Mouse (Mus musculus) MEL (cell line): ENCODE data around the gene Slc4a1.

ENCODE experiments used
- BHLHE40 ChIP-seq: IDR thresholded peaks from 2 replicates; pipeline ENCODE4 v1.6.1; 2012; ENCODE audit warnings: low read depth, mild to moderate bottlenecking, inconsistent platforms, low read length, improper control_type of control experiment, borderline replicate concordance
- CHD1 ChIP-seq: IDR thresholded peaks from 2 replicates; pipeline ENCODE4 v1.6.1; 2012; ENCODE audit warnings: low read depth, mild to moderate bottlenecking, inconsistent platforms, low read length, improper control_type of control experiment
- CTCF ChIP-seq, 3 experiments: IDR thresholded peaks in 2 of 3; conservative IDR thresholded peaks in 1 of 3; 2 replicates each; pipeline ENCODE4 v1.5.1; 2011 to 2012; ENCODE audit warnings: low read length in 3 of 3, low read depth in 2 of 3, mild to moderate bottlenecking in 2 of 3, improper control_type of control experiment in 1 of 3, inconsistent platforms in 1 of 3, mixed read lengths in 1 of 3, moderate library complexity in 1 of 3; ENCODE audit not compliant: control insufficient read depth in 1 of 3, insufficient read depth in 1 of 3, poor library complexity in 1 of 3, severe bottlenecking in 1 of 3
- ELF1 ChIP-seq: IDR thresholded peaks from 2 replicates; pipeline ENCODE4 v1.6.1; 2014; ENCODE audit warnings: low read depth, mild to moderate bottlenecking, inconsistent platforms, low read length, improper control_type of control experiment, moderate library complexity
- GABPA ChIP-seq: IDR thresholded peaks from 2 replicates; pipeline ENCODE4 v1.6.1; 2012; ENCODE audit warnings: low read depth, mild to moderate bottlenecking, inconsistent platforms, low read length, improper control_type of control experiment, moderate library complexity
- HCFC1 ChIP-seq: IDR thresholded peaks from 2 replicates; pipeline ENCODE4 v1.6.1; 2012; ENCODE audit warnings: low read depth, mild to moderate bottlenecking, inconsistent platforms, low read length, improper control_type of control experiment, moderate library complexity
- MAZ ChIP-seq: IDR thresholded peaks from 2 replicates; pipeline ENCODE4 v1.6.1; 2012; ENCODE audit warnings: low read depth, mild to moderate bottlenecking, inconsistent platforms, low read length, improper control_type of control experiment
- POLR2A ChIP-seq, 2 experiments: IDR thresholded peaks; 2 replicates each; pipeline ENCODE4 v1.6.1; 2011 to 2012; ENCODE audit warnings: low read length in 2 of 2, mild to moderate bottlenecking in 2 of 2, control low read depth in 1 of 2, improper control_type of control experiment in 1 of 2, low read depth in 1 of 2, moderate library complexity in 1 of 2; ENCODE audit not compliant: control insufficient read depth in 1 of 2, insufficient read depth in 1 of 2, poor library complexity in 1 of 2
- POLR2AphosphoS2 ChIP-seq: IDR thresholded peaks from 2 replicates; pipeline ENCODE4 v1.6.1; 2011; ENCODE audit warnings: low read length, improper control_type of control experiment
- POLR2AphosphoS5 ChIP-seq: IDR thresholded peaks from 2 replicates; pipeline ENCODE4 v1.6.1; 2012; ENCODE audit warnings: low read depth, borderline replicate concordance, mild to moderate bottlenecking, inconsistent platforms, low read length, moderate library complexity, mixed read lengths
- RCOR1 ChIP-seq: IDR thresholded peaks from 2 replicates; pipeline ENCODE4 v1.6.1; 2012; ENCODE audit warnings: low read depth, mild to moderate bottlenecking, inconsistent platforms, low read length, improper control_type of control experiment
- SMC3 ChIP-seq: IDR thresholded peaks from 2 replicates; pipeline ENCODE4 v1.6.1; 2011; ENCODE audit warnings: low read depth, low read length, improper control_type of control experiment
- TBP ChIP-seq: IDR thresholded peaks from 2 replicates; pipeline ENCODE4 v1.8.0; 2011; ENCODE audit warnings: low read depth, low read length, improper control_type of control experiment
- ZNF384 ChIP-seq: IDR thresholded peaks from 2 replicates; pipeline ENCODE4 v1.6.1; 2012; ENCODE audit warnings: low read depth, mild to moderate bottlenecking, inconsistent platforms, low read length, improper control_type of control experiment

DNA sequence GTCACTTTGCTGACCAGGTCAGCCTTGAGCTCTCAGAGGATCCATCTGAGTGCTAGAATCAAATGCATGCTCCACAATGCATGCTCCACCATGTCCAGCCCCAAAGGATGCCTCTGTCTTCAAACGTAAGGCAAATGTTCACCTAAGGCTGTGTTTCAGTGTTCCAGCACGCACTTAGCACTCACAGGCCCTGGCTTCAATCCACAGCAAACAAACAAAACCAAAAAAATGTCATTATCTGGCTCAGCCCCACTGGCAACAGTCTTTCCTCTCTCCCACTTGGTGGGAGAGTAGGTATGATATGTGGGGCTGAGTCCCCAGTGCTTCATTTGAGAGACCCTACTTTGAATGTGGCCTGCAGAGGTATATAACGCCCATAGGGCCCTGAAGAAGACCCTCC is 45.1 kb upstream of the Slc4a1 start:
- no peak for TF ChIP-seq GABPA
- TF ChIP-seq POLR2AphosphoS2 = no peak
- TF ChIP-seq POLR2A (IDR thresholded peaks at IDR 0.05; ENCODE audit: control insufficient read depth in 1 of 2, insufficient read depth in 1 of 2, low read depth in 1 of 2, low read length in 2 of 2, poor library complexity in 1 of 2) = no peak
- no peak for TF ChIP-seq CHD1
- TF ChIP-seq BHLHE40 = no peak
- TF ChIP-seq MAZ = no peak
- no peak for TF ChIP-seq HCFC1
- no peak for TF ChIP-seq RCOR1
- no peak for TF ChIP-seq SMC3
- TF ChIP-seq ELF1 = no peak
- TF ChIP-seq POLR2AphosphoS5 = no peak
- TF ChIP-seq ZNF384 = no peak
- TF ChIP-seq TBP = no peak
- TF ChIP-seq CTCF (IDR thresholded peaks at IDR 0.05 in 2 of 3, conservative IDR thresholded peaks at IDR 0.05 in 1 of 3; ENCODE audit: control insufficient read depth in 1 of 3, insufficient read depth in 1 of 3, low read depth in 2 of 3, low read length in 3 of 3, poor library complexity in 1 of 3, severe bottlenecking in 1 of 3) = no peak
